Mouse (Mus musculus) spleen, embryonic (tissue): ENCODE data around the gene Gm13288.
"Not testable (repeated sequence)": the region's sequence is repeated elsewhere in the genome, so short reads cannot be mapped to it uniquely, and the experiment has no call there.

ENCODE experiments used
- CTCF ChIA-PET: fragments of 350-600 bp; sonication (Branson Sonifier 250); formaldehyde crosslinking; loops from one replicate; lab custom pipeline; 2022; lab: Charles Lee

Gene Gm13288

GRCm38 (mm10) chr4:88799365-88799764, 6.0 kb upstream of the Gm13288 start, which contains the start of gene Gm13285:
Gm13285 (plus strand) TSS chr4:88799665.
- CTCF ChIA-PET, result not testable (repeated sequence)

- CTCF ChIA-PET, result not testable (repeated sequence)
Measured at GRCm38 (mm10) chr4:88802954-88803353, 2.4 kb upstream of the Gm13288 start, which contains the start of gene Gm13287. Gm13287 (plus strand) TSS chr4:88803254.

GRCm38 (mm10) chr4:88805761-88806160, 430 bp downstream of the Gm13288 start:
- CTCF ChIA-PET, result not testable (repeated sequence)

GRCm38 (mm10) chr4:88815928-88816327, 10.6 kb downstream of the Gm13288 start, which contains the start of gene Ifna7:
Ifna7 (plus strand) TSS chr4:88816228.
- CTCF ChIA-PET, result no interaction called here

- CTCF ChIA-PET, result no interaction called here
Measured at GRCm38 (mm10) chr4:88819659-88820058, 14.3 kb downstream of the Gm13288 start, which contains the start of gene Ifna11. Ifna11 (plus strand) TSS chr4:88819959.

GRCm38 (mm10) chr4:88822995-88823394, 17.7 kb downstream of the Gm13288 start:
- CTCF ChIA-PET, result interaction anchor here (0.6 kb wide), 1 partner anchor 404 kb away, joined by 4 read pairs; no protein-coding TSS in a partner anchor

GRCm38 (mm10) chr4:88827116-88827515, 21.8 kb downstream of the Gm13288 start, which contains the start of gene Ifna6:
Ifna6 (plus strand) TSS chr4:88827416.
- CTCF ChIA-PET, result not testable (repeated sequence)

- CTCF ChIA-PET, result no interaction called here
Measured at GRCm38 (mm10) chr4:88830523-88830922, 25.2 kb downstream of the Gm13288 start.

- CTCF ChIA-PET, result not testable (repeated sequence)
Measured at GRCm38 (mm10) chr4:88835225-88835624, 29.9 kb downstream of the Gm13288 start, which contains the start of gene Ifna5. Ifna5 (plus strand) TSS chr4:88835525.

GRCm38 (mm10) chr4:88838828-88839227, 33.5 kb downstream of the Gm13288 start:
- CTCF ChIA-PET, result no interaction called here

- CTCF ChIA-PET, result interaction anchor here (0.6 to 0.7 kb wide), 4 partner anchors 20 to 470 kb away, joined by 3 to 6 read pairs (median 3); no protein-coding TSS in a partner anchor
Measured at GRCm38 (mm10) chr4:88840058-88840457, 34.7 kb downstream of the Gm13288 start.

GRCm38 (mm10) chr4:88841438-88841911, 36.1 kb downstream of the Gm13288 start, which contains the start of gene Ifna4:
Ifna4 (plus strand) TSS chr4:88841861.
- CTCF ChIA-PET, result interaction anchor here (0.7 kb wide), 1 partner anchor 288 kb away, joined by 6 read pairs; no protein-coding TSS in a partner anchor

- CTCF ChIA-PET, result no interaction called here
Measured at GRCm38 (mm10) chr4:88845334-88845733, 40.0 kb downstream of the Gm13288 start.

- CTCF ChIA-PET, result no interaction called here
Measured at GRCm38 (mm10) chr4:88849698-88850097, 44.4 kb downstream of the Gm13288 start, which contains the start of gene Ifna1. Ifna1 (plus strand) TSS chr4:88850087.

- CTCF ChIA-PET, result no interaction called here
Measured at GRCm38 (mm10) chr4:88851026-88851763, 45.9 kb downstream of the Gm13288 start.
